Mouse (Mus musculus) erythroblast, embryonic 14.5 days (primary cell): ENCODE results near the gene Fam219a.

Source experiments
- GATA1 ChIP-seq: IDR thresholded peaks from 2 replicates; pipeline ENCODE4 v1.6.1; 2012; ENCODE audit warnings: low read length, inconsistent platforms, mixed read lengths
- TAL1 ChIP-seq: IDR thresholded peaks from 3 replicates; pipeline ENCODE4 v1.6.1; 2012; ENCODE audit warnings: low read length, inconsistent platforms, mixed read lengths

- TF ChIP-seq GATA1 (no peak), TAL1 (no peak)
These were observed 61.9 kb downstream of the Fam219a start for GRCm38 (mm10) chr4:41507326-41507924.
